Mouse (Mus musculus) midbrain, embryonic 16.5 days (tissue): ENCODE data around the gene Map1s. TPM values are rescaled to one million over a fixed set of nuclear protein-coding genes. Genes with fewer than 3 reads are reported as not detected.
A peak's percentile ranks its signal among the peaks of the same experiment; 100 is the strongest.

ENCODE experiments used
- ATAC-seq: fragments of 200-750 bp; cut with Nextera tagmentation; 2 replicates; pipeline ENCODE4 v1.8.0; 2017; ENCODE audit warnings: moderate TSS enrichment
- H3K27ac ChIP-seq: fragments of 300-500 bp; sonication (generic); 2 replicates; pipeline ENCODE4 v1.5.1; 2014; ENCODE audit warnings: mild to moderate bottlenecking, low read length, mixed read lengths
- H3K27me3 ChIP-seq: fragments of 300-500 bp; sonication (generic); 2 replicates; pipeline ENCODE4 v1.6.1; 2014; ENCODE audit warnings: low read depth, low read length, mixed read lengths; ENCODE audit not compliant: control insufficient read depth, insufficient read depth
- H3K36me3 ChIP-seq: fragments of 300-500 bp; sonication (generic); 2 replicates; pipeline ENCODE4 v1.6.1; 2014; ENCODE audit warnings: mild to moderate bottlenecking, low read length, moderate library complexity, mixed read lengths; ENCODE audit not compliant: control insufficient read depth, insufficient read depth
- H3K4me1 ChIP-seq: fragments of 300-500 bp; sonication (generic); 2 replicates; pipeline ENCODE4 v1.6.1; 2014; ENCODE audit warnings: mild to moderate bottlenecking, low read length, mixed read lengths; ENCODE audit not compliant: control insufficient read depth, insufficient read depth
- H3K4me2 ChIP-seq: fragments of 300-500 bp; sonication (generic); 2 replicates; pipeline ENCODE4 v1.6.1; 2014; ENCODE audit warnings: mild to moderate bottlenecking, low read length, mixed read lengths
- H3K4me3 ChIP-seq: fragments of 300-500 bp; sonication (generic); 2 replicates; pipeline ENCODE4 v1.5.1; 2014; ENCODE audit warnings: low read depth, mild to moderate bottlenecking, low read length, moderate library complexity, mixed read lengths
- H3K9ac ChIP-seq: fragments of 300-500 bp; sonication (generic); 2 replicates; pipeline ENCODE4 v1.6.1; 2014; ENCODE audit warnings: low read depth, low read length, mixed read lengths
- H3K9me3 ChIP-seq: fragments of 300-500 bp; sonication (generic); replicated peaks from 2 replicates; pipeline ENCODE4 v1.6.1; 2014; ENCODE audit warnings: mild to moderate bottlenecking, low read length, mixed read lengths; ENCODE audit not compliant: control insufficient read depth, poor library complexity, severe bottlenecking
- WGBS: fragments of 180-500 bp; shearing (Covaris S2); extraction: QIAGEN DNeasy Blood & Tissue Kit; methylation state at CpG from one replicate; pipeline ENCODE4 v1.1.7; 2014; 5-methylcytosine and 5-hydroxymethylcytosine counted together
- polyA plus RNA-seq: library from polyadenylated mRNA; unstranded; fragments of >200 nt; fragmentation: Nextera tagmentation; extraction: Ambion mirVana; gene quantifications from 2 replicates; pipeline ENCODE4 v1.2.1, GENCODE M21; 2015

Gene Map1s
- polyA plus RNA-seq, 1 experiment from 2014 or later = 65.0 TPM

DNA sequence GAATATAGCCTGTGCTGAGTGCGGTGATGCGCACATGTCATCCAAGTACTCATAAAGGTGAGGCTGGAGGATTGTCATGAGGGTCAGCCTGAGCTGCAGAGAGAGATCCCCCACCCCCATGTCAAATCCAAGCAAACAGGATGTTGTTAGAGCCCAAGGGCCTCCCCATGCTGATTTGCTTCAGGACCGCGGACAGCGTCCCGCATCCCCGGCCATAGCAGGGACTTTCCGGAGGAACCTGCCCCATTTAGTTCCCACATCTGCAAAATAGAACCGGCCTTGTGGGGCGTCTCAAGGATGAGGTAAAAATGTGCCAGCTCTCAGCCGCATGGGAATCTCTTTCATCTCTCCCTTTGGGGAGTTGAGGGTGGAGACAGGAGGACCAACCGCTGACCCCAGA, 20.1 kb upstream of the Map1s start:
- H3K4me2 ChIP-seq = no peak overlapping the region
- no peak for ATAC-seq
- 19% methylated on average over 12 of the region's 12 CpGs for WGBS

DNA sequence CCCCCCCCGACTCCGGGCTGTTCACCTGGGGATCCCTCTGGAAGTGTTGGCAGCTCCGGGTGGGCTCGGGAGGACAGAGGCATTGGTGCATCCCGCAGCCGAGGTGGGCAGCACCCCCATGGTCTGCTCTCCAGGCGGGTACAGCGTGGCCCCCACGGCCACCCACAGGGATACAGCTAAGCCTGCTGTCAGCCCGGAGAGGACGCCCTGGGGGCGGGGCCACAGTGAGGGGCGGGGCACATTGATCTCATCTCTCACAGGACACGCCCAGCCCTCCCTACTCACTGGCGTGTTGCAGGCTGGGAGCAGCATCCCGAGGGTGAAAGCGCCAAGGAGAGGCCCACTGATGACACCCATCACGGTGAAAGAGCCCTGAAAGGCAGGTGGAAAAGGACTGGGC, 18.1 kb upstream of the Map1s start:
- no peak overlapping the region for H3K9ac ChIP-seq
- WGBS = under 1% methylated on average over 10 of the region's 18 CpGs
- 0 out of 2 replicates have a peak overlapping the region, but pooled peaks have one; percentile 6 for H3K4me3 ChIP-seq
- no peaks in the 10 kb centered on the region for H3K9me3 ChIP-seq
- no peak overlapping the region for H3K27ac ChIP-seq
- H3K4me1 ChIP-seq = peaks cover 3% of the 10 kb centered on the region; the same call in 1 of the 2 replicates
- H3K27me3 ChIP-seq = peaks cover 28% of the 10 kb centered on the region
- H3K4me2 ChIP-seq = peak overlapping the region; percentile 26; the same call in 1 of the 2 replicates
- ATAC-seq = no peak
- no peaks in the 10 kb centered on the region for H3K36me3 ChIP-seq

More for the DNA sequence above, 20.1 kb upstream of the Map1s start:
- Histone ChIP-seq H3K27me3 (peaks cover 8% of the 10 kb centered on the region), H3K36me3 (no peaks in the 10 kb centered on the region), H3K27ac (no peak overlapping the region), H3K9ac (no peak overlapping the region), H3K4me1 (0 out of 2 replicates have a peak, but pooled peaks cover 3% of the 10 kb centered on the region), H3K9me3 (no peaks in the 10 kb centered on the region), H3K4me3 (no peak overlapping the region)

DNA sequence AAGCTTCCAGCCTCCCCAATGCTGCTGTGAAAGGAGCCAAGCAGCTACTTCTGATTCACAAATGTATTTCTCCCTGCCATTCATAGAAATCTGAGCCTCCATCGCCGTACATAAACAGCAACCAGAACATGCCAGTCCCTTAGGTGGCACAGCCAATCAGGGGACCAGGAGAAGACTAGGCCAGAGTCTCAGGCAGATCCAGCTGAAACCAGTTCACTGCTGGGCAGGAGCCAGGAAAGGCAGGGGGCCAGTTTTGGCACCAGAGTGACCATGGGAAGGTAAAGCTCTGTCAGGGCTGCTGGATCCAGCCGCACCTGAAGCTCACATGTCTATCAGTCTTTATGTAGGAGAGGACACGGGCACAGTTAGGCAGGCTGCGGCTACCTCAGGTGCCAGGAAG, 15.1 kb upstream of the Map1s start:
- peaks cover 51% of the 10 kb centered on the region for H3K27me3 ChIP-seq
- ATAC-seq = no peak

DNA sequence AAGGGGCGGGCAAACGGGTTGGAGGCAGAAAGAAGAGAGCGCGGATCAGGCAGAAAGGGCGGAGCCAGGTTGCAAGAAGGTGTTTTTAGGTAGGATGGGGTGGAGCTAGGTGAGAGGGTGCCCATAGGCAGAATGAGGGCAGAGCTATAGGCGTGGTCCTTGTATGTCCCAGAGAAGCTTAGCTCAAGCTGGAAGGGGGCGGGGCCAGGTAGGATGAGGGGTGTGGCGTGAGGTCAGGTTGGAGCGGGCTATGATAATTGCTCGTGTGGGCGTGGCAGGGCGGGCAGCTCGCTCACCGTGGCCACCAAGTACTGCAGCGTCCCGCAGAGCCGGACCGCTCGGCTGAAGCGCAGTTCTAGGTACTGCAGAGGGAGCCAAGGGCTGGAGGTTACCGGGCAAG, 14.4 kb upstream of the Map1s start:
- Histone ChIP-seq H3K9ac (no peak overlapping the region), H3K9me3 (no peaks in the 10 kb centered on the region), H3K4me1 (peaks cover 9% of the 10 kb centered on the region), H3K27me3 (peaks cover 51% of the 10 kb centered on the region), H3K4me2 (no peak overlapping the region), H3K27ac (no peak overlapping the region), H3K4me3 (no peak overlapping the region), H3K36me3 (peaks cover 25% of the 10 kb centered on the region)
- no peak for ATAC-seq
- WGBS = 12% methylated on average over 21 of the region's 21 CpGs

More for the DNA sequence above, 15.1 kb upstream of the Map1s start:
- Histone ChIP-seq H3K4me1 (peaks cover 3% of the 10 kb centered on the region; the same call in 1 of the 2 replicates), H3K4me2 (no peak overlapping the region), H3K9ac (no peak overlapping the region), H3K27ac (no peak overlapping the region), H3K4me3 (no peak overlapping the region), H3K36me3 (peaks cover 25% of the 10 kb centered on the region), H3K9me3 (no peaks in the 10 kb centered on the region)
- WGBS = 92% methylated on average over 5 of the region's 5 CpGs

DNA sequence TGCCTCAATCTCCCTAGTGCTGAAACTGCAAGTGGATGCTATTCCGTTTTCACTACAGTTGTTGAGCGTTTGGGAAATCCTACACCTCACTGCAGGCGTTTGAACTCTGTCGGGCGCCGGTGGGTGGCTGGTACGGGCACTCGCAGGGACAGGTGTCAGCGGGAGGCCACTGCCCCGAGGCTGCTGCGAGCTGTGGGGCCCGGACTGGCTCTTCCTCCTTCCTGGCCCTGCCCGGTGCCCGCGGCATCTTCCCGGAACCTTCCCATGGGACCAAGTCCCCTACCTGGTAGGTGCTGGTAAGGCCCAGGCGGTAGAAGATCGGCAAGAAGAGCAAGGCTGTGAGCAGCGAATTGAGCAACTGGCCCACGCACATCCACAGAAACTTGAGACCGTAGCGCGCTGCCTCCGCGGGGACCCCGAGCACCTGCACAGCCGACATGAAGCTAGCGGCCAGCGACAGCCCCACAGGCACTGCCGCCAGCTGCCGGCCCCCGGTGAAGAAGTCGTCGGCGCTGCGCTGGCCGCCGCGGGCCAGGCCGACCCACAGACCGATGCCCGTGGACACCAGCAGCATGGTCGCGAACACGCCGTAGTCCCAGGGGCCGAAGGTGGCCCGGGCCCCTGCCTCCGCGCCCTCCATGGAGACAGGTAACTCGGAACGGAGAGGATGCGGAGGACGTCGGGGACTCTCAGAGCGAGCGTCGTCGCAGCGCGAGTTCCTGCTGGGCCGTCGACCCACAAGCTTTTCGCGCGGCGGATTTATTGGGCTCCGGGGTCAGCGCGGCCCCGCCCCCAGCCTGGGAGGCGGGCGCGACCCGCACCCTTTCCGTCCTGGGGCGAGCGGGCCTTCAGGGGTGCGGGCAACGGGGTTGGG, 13.5 kb upstream of the Map1s start, which contains the start of gene Slc5a5:
Gene Slc5a5, minus strand, starts transcription at position 736 of the 874 bp plus-strand sequence.
- peak within 1 kb of the TSS; percentile 22 for H3K4me3 ChIP-seq
- H3K36me3 ChIP-seq = peaks cover 25% of the 10 kb centered on the region
- peaks cover 11% of the 10 kb centered on the region for H3K4me1 ChIP-seq
- no peak for ATAC-seq
- H3K27ac ChIP-seq = no peak within 1 kb of the TSS
- H3K27me3 ChIP-seq = peaks cover 51% of the 10 kb centered on the region
- no peaks in the 10 kb centered on the region for H3K9me3 ChIP-seq
- H3K4me2 ChIP-seq = peak within 1 kb of the TSS; percentile 31
- 5% methylated on average over 79 of the region's 80 CpGs for WGBS
- peak within 1 kb of the TSS; percentile 34; the same call in 1 of the 2 replicates for H3K9ac ChIP-seq

DNA sequence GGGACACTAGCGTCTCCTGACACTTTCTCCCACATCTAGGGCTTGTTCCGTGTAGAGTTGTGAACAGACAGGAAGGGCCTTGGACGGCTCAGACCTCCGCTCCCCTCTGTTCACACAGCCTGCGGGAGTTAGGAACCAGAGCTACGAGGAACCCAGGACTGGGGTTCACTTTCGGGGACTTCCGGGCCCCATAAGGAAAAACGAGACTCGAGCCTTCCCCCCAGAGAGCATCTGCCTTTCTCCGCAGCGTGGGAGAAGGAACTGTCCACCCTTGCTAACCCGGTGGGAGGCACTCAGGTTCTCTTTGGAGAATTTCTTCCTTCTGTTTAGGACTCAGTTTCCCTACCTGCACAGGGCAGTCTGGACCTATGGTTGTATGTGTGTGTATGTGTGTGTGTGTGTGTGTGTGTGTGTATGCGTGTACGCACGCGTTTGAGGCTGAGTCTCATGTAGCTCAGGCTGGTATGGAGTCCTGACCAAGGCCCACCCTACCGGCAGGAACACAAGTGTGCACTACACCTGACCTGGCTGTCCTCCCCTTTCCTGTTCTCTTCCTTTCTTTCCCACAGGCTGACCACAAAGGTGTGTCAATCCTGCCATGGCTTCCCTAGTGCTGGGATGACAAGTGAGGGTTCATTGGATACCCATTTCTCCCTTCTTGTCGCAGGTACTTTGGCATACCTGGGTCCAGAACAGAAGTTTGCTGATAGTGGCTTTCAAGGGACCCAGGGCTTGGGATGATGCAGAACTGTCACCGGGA, 12.7 kb upstream of the Map1s start:
- no peak overlapping the region for H3K4me3 ChIP-seq
- peak overlapping the region; percentile 34; the same call in 1 of the 2 replicates for H3K9ac ChIP-seq

DNA sequence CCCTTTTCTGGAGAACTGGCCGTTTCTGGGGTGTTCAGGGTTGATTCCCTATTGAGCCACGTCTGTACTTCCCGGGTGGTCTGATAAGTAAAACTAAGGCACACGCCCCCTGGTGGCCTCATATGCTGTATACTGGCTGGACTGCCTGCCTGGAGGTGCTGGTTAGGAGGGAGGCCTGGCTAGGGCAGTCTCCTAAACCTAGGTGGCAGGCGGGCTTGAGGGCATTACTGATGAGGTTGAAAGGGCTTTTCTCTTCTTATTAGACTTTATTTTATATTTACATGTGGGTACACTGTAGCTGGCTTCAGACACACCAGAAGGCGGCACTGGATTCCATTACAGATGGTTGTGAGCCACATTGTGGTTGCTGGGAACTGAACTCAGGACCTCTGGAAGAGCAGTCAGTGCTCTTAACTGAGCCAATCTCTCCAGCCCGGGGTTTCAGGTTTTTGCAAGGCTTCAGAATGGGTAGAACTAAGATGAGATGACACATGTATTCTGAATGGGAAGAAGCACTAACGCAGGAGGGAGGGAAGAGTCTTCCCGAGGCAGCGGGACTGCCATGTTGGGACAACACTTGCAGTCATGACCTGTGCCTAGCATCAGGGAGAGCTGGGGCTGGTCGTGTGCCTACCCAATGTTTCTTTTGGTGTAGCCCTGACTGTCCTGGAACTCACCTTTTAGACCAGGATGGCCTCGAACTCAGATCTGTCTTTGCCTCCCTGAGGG, 11.9 kb upstream of the Map1s start:
- Histone ChIP-seq H3K9me3 (no peaks in the 10 kb centered on the region), H3K9ac (no peak overlapping the region), H3K27ac (no peak overlapping the region), H3K27me3 (peaks cover 51% of the 10 kb centered on the region), H3K4me3 (no peak overlapping the region), H3K4me1 (peaks cover 11% of the 10 kb centered on the region), H3K36me3 (peaks cover 25% of the 10 kb centered on the region), H3K4me2 (no peak overlapping the region)
- no peak for ATAC-seq
- 29% methylated on average over 12 of the region's 12 CpGs for WGBS

More for the DNA sequence above, 12.7 kb upstream of the Map1s start:
- Histone ChIP-seq H3K9me3 (no peaks in the 10 kb centered on the region), H3K4me2 (no peak overlapping the region), H3K4me1 (peaks cover 8% of the 10 kb centered on the region), H3K36me3 (peaks cover 25% of the 10 kb centered on the region), H3K27me3 (peaks cover 51% of the 10 kb centered on the region), H3K27ac (no peak overlapping the region)
- no peak for ATAC-seq
- WGBS = 32% methylated on average over 20 of the region's 20 CpGs

DNA sequence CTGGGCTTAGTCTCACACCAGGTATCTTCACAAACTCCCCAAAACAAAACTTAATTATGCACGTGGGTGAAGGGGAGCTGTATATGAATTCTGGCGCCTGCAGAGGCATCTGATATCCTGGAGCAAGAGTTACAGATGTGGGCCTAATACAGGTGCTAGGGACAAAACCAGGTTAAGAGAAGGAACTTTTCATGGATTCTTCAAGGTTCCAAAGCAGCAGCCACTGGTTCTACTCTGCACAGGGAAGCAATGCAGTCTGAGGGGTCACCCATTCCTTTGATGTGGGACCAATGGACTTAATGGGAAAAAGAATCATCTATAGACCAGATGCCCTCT, 11.4 kb upstream of the Map1s start:
- no peak for ATAC-seq
- Histone ChIP-seq H3K27ac (no peak overlapping the region), H3K4me3 (no peak overlapping the region), H3K36me3 (peaks cover 25% of the 10 kb centered on the region), H3K9me3 (no peaks in the 10 kb centered on the region), H3K4me2 (no peak overlapping the region), H3K27me3 (peaks cover 51% of the 10 kb centered on the region), H3K9ac (no peak overlapping the region), H3K4me1 (peaks cover 11% of the 10 kb centered on the region)
- 72% methylated on average over 2 of the region's 2 CpGs for WGBS
